Mouse (Mus musculus): ENCODE measurements at regions not wholly inside any gene's neighbourhood (a gene's known extent, or its start where the extent isn't known, plus 50 kb on each side); places are given as distances from the start of the nearest gene placed in this dataset.
A peak's percentile ranks its signal among the peaks of the same experiment; 100 is the strongest.

GRCm38 (mm10) chr7:73630790-73631189 is 89.2 kb upstream of the Chd2 start:
- TF ChIP-seq CHD2 (IDR thresholded peaks at IDR 0.05; ENCODE audit: low read depth, low read length), result no peak
- TF ChIP-seq ZC3H11A (IDR thresholded peaks at IDR 0.05; ENCODE audit: borderline replicate concordance, low read depth, low read length), result no peak
- no peak for TF ChIP-seq ZNF384 (IDR thresholded peaks at IDR 0.05; ENCODE audit: low read depth, low read length)
- TF ChIP-seq MAFK (IDR thresholded peaks at IDR 0.05; ENCODE audit: insufficient read depth, low read depth, low read length), result no peak
- no peak for TF ChIP-seq HCFC1 (IDR thresholded peaks at IDR 0.05; ENCODE audit: borderline replicate concordance, insufficient read depth, low read length)
- Histone ChIP-seq H3K4me3 (ENCODE audit: insufficient read depth in 1 of 2, low read depth in 1 of 2, low read length in 2 of 2, poor library complexity in 1 of 2, severe bottlenecking in 1 of 2) (no peak overlapping the region), H3K27ac (ENCODE audit: insufficient read depth, low read depth, low read length, poor library complexity, severe bottlenecking) (no peak overlapping the region), H3K9me3 (ENCODE audit: control insufficient read depth, insufficient read depth, low read depth, low read length) (no peaks in the 10 kb centered on the region), H3K4me1 (ENCODE audit: control insufficient read depth in 2 of 2, insufficient read depth in 2 of 2, low read length in 2 of 2, poor library complexity in 1 of 2) (peaks cover 0 to 14% of the 10 kb centered on the region in 2 experiments; a peak in 2 of 4 replicates), H3K36me3 (ENCODE audit: control insufficient read depth, insufficient read depth, low read length, poor library complexity, severe bottlenecking) (no peaks in the 10 kb centered on the region), H3K9ac (ENCODE audit: insufficient read depth, low read depth, low read length, poor library complexity, severe bottlenecking) (no peak overlapping the region)
- in situ Hi-C loops (cut with MboI; ENCODE audit: low sequenced_read_pairs in 2 of 2, unreplicated experiment in 2 of 2), result no loop called here
- no peak for DNase-seq (ENCODE audit: low read depth, low spot score)

- no peak overlapping the region for H3K27ac ChIP-seq (ENCODE audit: insufficient read depth, low read depth, low read length, poor library complexity, severe bottlenecking)
- H3K4me1 ChIP-seq (ENCODE audit: control insufficient read depth in 2 of 2, insufficient read depth in 2 of 2, low read length in 2 of 2, poor library complexity in 1 of 2), result peaks cover 0 to 15% of the 10 kb centered on the region in 2 experiments; a peak in 2 of 4 replicates
- TF ChIP-seq CHD2 (IDR thresholded peaks at IDR 0.05; ENCODE audit: low read depth, low read length), result no peak
- no peak for TF ChIP-seq HCFC1 (IDR thresholded peaks at IDR 0.05; ENCODE audit: borderline replicate concordance, insufficient read depth, low read length)
- TF ChIP-seq MAFK (IDR thresholded peaks at IDR 0.05; ENCODE audit: insufficient read depth, low read depth, low read length), result no peak
- TF ChIP-seq ZNF384 (IDR thresholded peaks at IDR 0.05; ENCODE audit: low read depth, low read length), result no peak
- TF ChIP-seq ZC3H11A (IDR thresholded peaks at IDR 0.05; ENCODE audit: borderline replicate concordance, low read depth, low read length), result no peak
- H3K4me3 ChIP-seq (ENCODE audit: insufficient read depth in 1 of 2, low read depth in 1 of 2, low read length in 2 of 2, poor library complexity in 1 of 2, severe bottlenecking in 1 of 2), result no peak overlapping the region
- in situ Hi-C loops (cut with MboI; ENCODE audit: low sequenced_read_pairs in 2 of 2, unreplicated experiment in 2 of 2), result no loop called here
- no peak for DNase-seq (ENCODE audit: low read depth, low spot score)
- no peak overlapping the region for H3K9ac ChIP-seq (ENCODE audit: insufficient read depth, low read depth, low read length, poor library complexity, severe bottlenecking)
- H3K9me3 ChIP-seq (ENCODE audit: control insufficient read depth, insufficient read depth, low read depth, low read length), result no peaks in the 10 kb centered on the region
- no peaks in the 10 kb centered on the region for H3K36me3 ChIP-seq (ENCODE audit: control insufficient read depth, insufficient read depth, low read length, poor library complexity, severe bottlenecking)
Measured at GRCm38 (mm10) chr7:73629182-73629581, 87.6 kb upstream of the Chd2 start.

- H3K4me1 ChIP-seq (ENCODE audit: control insufficient read depth in 2 of 2, insufficient read depth in 2 of 2, low read length in 2 of 2, poor library complexity in 1 of 2), result peaks cover 0 to 20% of the 10 kb centered on the region in 2 experiments; a peak in 2 of 4 replicates
- in situ Hi-C loops (cut with MboI; ENCODE audit: low sequenced_read_pairs in 2 of 2, unreplicated experiment in 2 of 2), result no loop called here
- 0 out of 4 replicates have a peak overlapping the region, but pooled peaks of 1 of the 2 experiments have one; percentile 5 for H3K4me3 ChIP-seq (ENCODE audit: insufficient read depth in 1 of 2, low read depth in 1 of 2, low read length in 2 of 2, poor library complexity in 1 of 2, severe bottlenecking in 1 of 2)
- peak overlapping the region; percentile 56; the same call in 1 of the 2 replicates for H3K9ac ChIP-seq (ENCODE audit: insufficient read depth, low read depth, low read length, poor library complexity, severe bottlenecking)
- H3K36me3 ChIP-seq (ENCODE audit: control insufficient read depth, insufficient read depth, low read length, poor library complexity, severe bottlenecking), result no peaks in the 10 kb centered on the region
- peak; percentile 84 for DNase-seq (ENCODE audit: low read depth, low spot score)
- no peak overlapping the region for H3K27ac ChIP-seq (ENCODE audit: insufficient read depth, low read depth, low read length, poor library complexity, severe bottlenecking)
- no peak for TF ChIP-seq MAFK (IDR thresholded peaks at IDR 0.05; ENCODE audit: insufficient read depth, low read depth, low read length)
- no peak for TF ChIP-seq CHD2 (IDR thresholded peaks at IDR 0.05; ENCODE audit: low read depth, low read length)
- TF ChIP-seq HCFC1 (IDR thresholded peaks at IDR 0.05; ENCODE audit: borderline replicate concordance, insufficient read depth, low read length), result no peak
- TF ChIP-seq ZNF384 (IDR thresholded peaks at IDR 0.05; ENCODE audit: low read depth, low read length), result no peak
- peak; percentile 86; the same call in 1 of the 2 replicates for TF ChIP-seq ZC3H11A (IDR thresholded peaks at IDR 0.05; ENCODE audit: borderline replicate concordance, low read depth, low read length)
- H3K9me3 ChIP-seq (ENCODE audit: control insufficient read depth, insufficient read depth, low read depth, low read length), result no peaks in the 10 kb centered on the region
Measured at GRCm38 (mm10) chr7:73628071-73628470, 86.4 kb upstream of the Chd2 start.

- TF ChIP-seq ZC3H11A (IDR thresholded peaks at IDR 0.05; ENCODE audit: borderline replicate concordance, low read depth, low read length) (no peak), MAFK (IDR thresholded peaks at IDR 0.05; ENCODE audit: insufficient read depth, low read depth, low read length) (no peak), CHD2 (IDR thresholded peaks at IDR 0.05; ENCODE audit: low read depth, low read length) (no peak), HCFC1 (IDR thresholded peaks at IDR 0.05; ENCODE audit: borderline replicate concordance, insufficient read depth, low read length) (no peak), ZNF384 (IDR thresholded peaks at IDR 0.05; ENCODE audit: low read depth, low read length) (no peak)
- peak overlapping the region; percentile 26; the same call in 1 of the 2 replicates for H3K9ac ChIP-seq (ENCODE audit: insufficient read depth, low read depth, low read length, poor library complexity, severe bottlenecking)
- no peak overlapping the region; the same call in 1 of the 2 replicates for H3K27ac ChIP-seq (ENCODE audit: insufficient read depth, low read depth, low read length, poor library complexity, severe bottlenecking)
- no peaks in the 10 kb centered on the region for H3K36me3 ChIP-seq (ENCODE audit: control insufficient read depth, insufficient read depth, low read length, poor library complexity, severe bottlenecking)
- H3K4me3 ChIP-seq (ENCODE audit: insufficient read depth in 1 of 2, low read depth in 1 of 2, low read length in 2 of 2, poor library complexity in 1 of 2, severe bottlenecking in 1 of 2), result no peak overlapping the region
- in situ Hi-C loops (cut with MboI; ENCODE audit: low sequenced_read_pairs in 2 of 2, unreplicated experiment in 2 of 2), result no loop called here
- no peak for DNase-seq (ENCODE audit: low read depth, low spot score)
- H3K9me3 ChIP-seq (ENCODE audit: control insufficient read depth, insufficient read depth, low read depth, low read length), result no peaks in the 10 kb centered on the region
- peaks cover 0 to 28% of the 10 kb centered on the region in 2 experiments; a peak in 2 of 4 replicates for H3K4me1 ChIP-seq (ENCODE audit: control insufficient read depth in 2 of 2, insufficient read depth in 2 of 2, low read length in 2 of 2, poor library complexity in 1 of 2)
Measured at GRCm38 (mm10) chr7:73626291-73626690, 84.7 kb upstream of the Chd2 start.
